Mouse (Mus musculus) embryo, embryonic 10.5 days (tissue): Measurements from ENCODE around the gene Med12l.
"Not testable (repeated sequence)": the region's sequence is repeated elsewhere in the genome, so short reads cannot be mapped to it uniquely, and the experiment has no call there.

Experiments
- DNase-seq: peaks from one replicate; pipeline ENCODE4 v3.0.0-alpha.2; 2015; ENCODE audit warnings: low spot score

Gene Med12l

GRCm38 (mm10) chr3:59101218-59101986 is 95.8 kb downstream of the Med12l start, which contains the start of gene Gpr171:
Gene Gpr171 (minus strand): TSS chr3:59101821.
- DNase-seq = no peak

- DNase-seq = no peak
These were observed 96.5 kb downstream of the Med12l start for GRCm38 (mm10) chr3:59102146-59102545.

- no peak for DNase-seq
These were observed 98.8 kb downstream of the Med12l start for GRCm38 (mm10) chr3:59104462-59104861.

GRCm38 (mm10) chr3:59107439-59107838 is 101.8 kb downstream of the Med12l start:
- DNase-seq = no peak

GRCm38 (mm10) chr3:59109834-59110233 is 104.2 kb downstream of the Med12l start:
- not testable (repeated sequence) for DNase-seq

- DNase-seq = no peak
These were observed 106.3 kb downstream of the Med12l start for GRCm38 (mm10) chr3:59111944-59112343.

- not testable (repeated sequence) for DNase-seq
These were observed 107.7 kb downstream of the Med12l start for GRCm38 (mm10) chr3:59113291-59113690.

- DNase-seq = no peak
These were observed 108.4 kb downstream of the Med12l start for GRCm38 (mm10) chr3:59113973-59114517.

GRCm38 (mm10) chr3:59121067-59121730 is 115.6 kb downstream of the Med12l start:
- DNase-seq = peak; percentile 29

- no peak for DNase-seq
These were observed 116.3 kb downstream of the Med12l start for GRCm38 (mm10) chr3:59121780-59122449.

GRCm38 (mm10) chr3:59125022-59125421 is 119.4 kb downstream of the Med12l start:
- DNase-seq = no peak

GRCm38 (mm10) chr3:59125783-59126555 is 120.3 kb downstream of the Med12l start:
- DNase-seq = peak; percentile 30

GRCm38 (mm10) chr3:59128681-59129080 is 123.1 kb downstream of the Med12l start:
- DNase-seq = no peak

- no peak for DNase-seq
These were observed 123.9 kb downstream of the Med12l start for GRCm38 (mm10) chr3:59129547-59129946.

GRCm38 (mm10) chr3:59130431-59130830 is 124.8 kb downstream of the Med12l start:
- DNase-seq = peak; percentile 9

GRCm38 (mm10) chr3:59131081-59131480 is 125.5 kb downstream of the Med12l start:
- DNase-seq = no peak

- no peak for DNase-seq
These were observed 126.3 kb downstream of the Med12l start for GRCm38 (mm10) chr3:59131966-59132365.

- no peak for DNase-seq
These were observed 127.6 kb downstream of the Med12l start for GRCm38 (mm10) chr3:59133189-59133588.

GRCm38 (mm10) chr3:59135911-59136653 is 130.5 kb downstream of the Med12l start:
- DNase-seq = no peak

- no peak for DNase-seq
These were observed 133.4 kb downstream of the Med12l start for GRCm38 (mm10) chr3:59138946-59139468.

- no peak for DNase-seq
These were observed 134.0 kb downstream of the Med12l start for GRCm38 (mm10) chr3:59139651-59140051.
